Mouse (Mus musculus) kidney, adult 2 months (tissue): ENCODE results near the gene Iqcn. TPM values are rescaled to one million over a fixed set of nuclear protein-coding genes. Genes with fewer than 3 reads are reported as not detected.

ENCODE experiments used
- DNase-seq: peaks from one replicate; pipeline ENCODE4 v3.0.0; 2021
- H3K27ac ChIP-seq: fragments of 200-500 bp; 2 replicates; pipeline ENCODE4 v1.5.1; 2012; ENCODE audit warnings: low read depth, low read length, control low read depth, inconsistent platforms; ENCODE audit not compliant: insufficient read depth
- H3K27me3 ChIP-seq: fragments of 200-500 bp; replicated peaks from 2 replicates; pipeline ENCODE4 v1.6.1; 2012; ENCODE audit warnings: mild to moderate bottlenecking, moderate library complexity, low read length, inconsistent platforms; ENCODE audit not compliant: control insufficient read depth, insufficient read depth
- H3K36me3 ChIP-seq: fragments of 200-500 bp; 2 replicates; pipeline ENCODE4 v1.6.1; 2012; ENCODE audit warnings: mild to moderate bottlenecking, moderate library complexity, low read length, inconsistent platforms; ENCODE audit not compliant: control insufficient read depth, insufficient read depth
- H3K4me1 ChIP-seq: fragments of 200-500 bp; 2 replicates; pipeline ENCODE4 v1.6.1; 2011; ENCODE audit warnings: low read length; ENCODE audit not compliant: control insufficient read depth, insufficient read depth
- H3K4me3 ChIP-seq: fragments of 200-500 bp; 2 replicates; pipeline ENCODE4 v1.5.1; 2011; ENCODE audit warnings: mild to moderate bottlenecking, low read depth, low read length, control low read depth; ENCODE audit not compliant: insufficient read depth
- CTCF ChIP-seq: fragments of 200-500 bp; conservative IDR thresholded peaks from 2 replicates; pipeline ENCODE4 v1.5.1; 2011; ENCODE audit warnings: low read depth, mild to moderate bottlenecking, control low read depth, low read length, moderate library complexity, mixed read lengths; ENCODE audit not compliant: insufficient read depth, insufficient read length
- POLR2A ChIP-seq: fragments of 200-500 bp; IDR thresholded peaks from one replicate; pipeline ENCODE4 v1.6.1; 2011; ENCODE audit warnings: low read depth, low read length, control low read depth
- WGBS: fragments of 180-500 bp; shearing (Covaris S2); methylation state at CpG from one replicate; pipeline ENCODE4 v1.1.7; 2018; 5-methylcytosine and 5-hydroxymethylcytosine counted together
- polyA plus RNA-seq: library from polyadenylated mRNA; depleted of rRNA; stranded (reverse); fragments of >200 nt; gene quantifications from 2 replicates; pipeline ENCODE4 v1.2.3, GENCODE M21; 2012

Gene Iqcn
- polyA plus RNA-seq, 1 experiment = 0.03 TPM

- Histone ChIP-seq H3K36me3 (no peaks in the 10 kb centered on the region), H3K4me3 (no peak overlapping the region), H3K27ac (no peak overlapping the region), H3K4me1 (peaks cover 3% of the 10 kb centered on the region; the same call in 1 of the 2 replicates), H3K27me3 (no peaks in the 10 kb centered on the region)
- TF ChIP-seq CTCF (no peak), POLR2A (no peak)
- 73% methylated on average over 19 of the region's 19 CpGs for WGBS
- no peak for DNase-seq
Observed at GRCm38 (mm10) chr8:70745691-70746220, 42.5 kb downstream of the Iqcn start.

- Histone ChIP-seq H3K27ac (no peak overlapping the region), H3K4me3 (no peak overlapping the region), H3K4me1 (peaks cover 3% of the 10 kb centered on the region; the same call in 1 of the 2 replicates), H3K27me3 (no peaks in the 10 kb centered on the region), H3K36me3 (no peaks in the 10 kb centered on the region)
- 76% methylated on average over 9 of the region's 9 CpGs for WGBS
- TF ChIP-seq POLR2A (no peak), CTCF (no peak)
- no peak for DNase-seq
Observed at GRCm38 (mm10) chr8:70746676-70747075, 43.4 kb downstream of the Iqcn start.

- Histone ChIP-seq H3K27me3 (no peaks in the 10 kb centered on the region), H3K4me1 (peaks cover 3% of the 10 kb centered on the region; the same call in 1 of the 2 replicates), H3K4me3 (no peak overlapping the region), H3K27ac (no peak overlapping the region), H3K36me3 (no peaks in the 10 kb centered on the region)
- 84% methylated on average over 18 of the region's 18 CpGs for WGBS
- no peak for DNase-seq
- TF ChIP-seq CTCF = no peak
- TF ChIP-seq POLR2A = no peak
Observed at GRCm38 (mm10) chr8:70747211-70747890, 44.1 kb downstream of the Iqcn start.

- H3K36me3 ChIP-seq = no peaks in the 10 kb centered on the region
- TF ChIP-seq CTCF (no peak), POLR2A (no peak)
- peaks cover 5% of the 10 kb centered on the region; the same call in 1 of the 2 replicates for H3K4me1 ChIP-seq
- DNase-seq = no peak
- WGBS = 92% methylated on average over 23 of the region's 23 CpGs
- H3K27ac ChIP-seq = no peak overlapping the region
- H3K4me3 ChIP-seq = no peak overlapping the region
- H3K27me3 ChIP-seq = no peaks in the 10 kb centered on the region
Observed at GRCm38 (mm10) chr8:70748246-70749096, 45.2 kb downstream of the Iqcn start.

- no peak overlapping the region for H3K4me3 ChIP-seq
- H3K36me3 ChIP-seq = no peaks in the 10 kb centered on the region
- no peak for DNase-seq
- H3K27me3 ChIP-seq = no peaks in the 10 kb centered on the region
- H3K4me1 ChIP-seq = peaks cover 5% of the 10 kb centered on the region; the same call in 1 of the 2 replicates
- 89% methylated on average over 19 of the region's 19 CpGs for WGBS
- H3K27ac ChIP-seq = no peak overlapping the region
- TF ChIP-seq POLR2A = no peak
- no peak for TF ChIP-seq CTCF
Observed at GRCm38 (mm10) chr8:70749097-70749674, 45.9 kb downstream of the Iqcn start.

- no peak overlapping the region for H3K27ac ChIP-seq
- TF ChIP-seq CTCF = no peak
- no peak for TF ChIP-seq POLR2A
- DNase-seq = no peak
- H3K27me3 ChIP-seq = no peaks in the 10 kb centered on the region
- 85% methylated on average over 13 of the region's 13 CpGs for WGBS
- no peak overlapping the region for H3K4me3 ChIP-seq
- H3K36me3 ChIP-seq = no peaks in the 10 kb centered on the region
- peaks cover 7% of the 10 kb centered on the region; the same call in 1 of the 2 replicates for H3K4me1 ChIP-seq
Observed at GRCm38 (mm10) chr8:70750128-70750680, 46.9 kb downstream of the Iqcn start.
